Mouse (Mus musculus) heart, embryonic 10.5 days (tissue): Measurements from ENCODE around the gene Syngap1. TPM values are rescaled to one million over a fixed set of nuclear protein-coding genes. Genes with fewer than 3 reads are reported as not detected.

Source experiments
- DNase-seq: peaks from one replicate; pipeline ENCODE4 v3.0.0-alpha.2; 2017; ENCODE audit warnings: low spot score
- H3K27ac ChIP-seq: fragments of 300-500 bp; sonication (generic); 2 replicates; pipeline ENCODE4 v1.5.1; 2016; ENCODE audit warnings: mild to moderate bottlenecking
- H3K27me3 ChIP-seq: fragments of 300-500 bp; sonication (generic); 2 replicates; pipeline ENCODE4 v1.6.1; 2016; ENCODE audit warnings: mild to moderate bottlenecking; ENCODE audit not compliant: poor library complexity, insufficient read depth, severe bottlenecking
- H3K36me3 ChIP-seq: fragments of 300-500 bp; sonication (generic); 2 replicates; pipeline ENCODE4 v1.6.1; 2016; ENCODE audit warnings: mild to moderate bottlenecking, moderate library complexity
- H3K4me1 ChIP-seq: fragments of 300-500 bp; sonication (generic); 2 replicates; pipeline ENCODE4 v1.6.1; 2016; ENCODE audit warnings: mild to moderate bottlenecking
- H3K4me3 ChIP-seq: fragments of 300-500 bp; sonication (generic); 2 replicates; pipeline ENCODE4 v1.5.1; 2016; ENCODE audit warnings: mild to moderate bottlenecking, moderate library complexity
- H3K9me3 ChIP-seq: fragments of 300-500 bp; sonication (generic); 2 replicates; pipeline ENCODE4 v1.6.1; 2016; ENCODE audit warnings: mild to moderate bottlenecking, moderate library complexity
- WGBS: fragments of 180-500 bp; shearing (Covaris S2); methylation state at CpG from one replicate; pipeline ENCODE4 v1.1.7; 2016; 5-methylcytosine and 5-hydroxymethylcytosine counted together
- polyA plus RNA-seq: library from polyadenylated mRNA; unstranded; fragments of >200 nt; fragmentation: Nextera tagmentation; extraction: Ambion mirVana; gene quantifications from 2 replicates; pipeline ENCODE4 v1.2.1, GENCODE M21; 2016

The Syngap1 gene
- polyA plus RNA-seq, 1 experiment from 2014 or later, result 1.6 TPM

- H3K4me1 ChIP-seq, result peaks cover 19% of the 10 kb centered on the region
- H3K9me3 ChIP-seq, result no peaks in the 10 kb centered on the region
- no peaks in the 10 kb centered on the region for H3K36me3 ChIP-seq
- WGBS, result 73% methylated on average over 6 of the region's 6 CpGs
- H3K27ac ChIP-seq, result no peak overlapping the region
- DNase-seq, result no peak
- H3K27me3 ChIP-seq, result no peaks in the 10 kb centered on the region
- no peak overlapping the region for H3K4me3 ChIP-seq
Measured at GRCm38 (mm10) chr17:26995006-26995405, 54.0 kb downstream of the Syngap1 start.

GRCm38 (mm10) chr17:26995562-26995961 is 54.5 kb downstream of the Syngap1 start:
- H3K4me3 ChIP-seq, result no peak overlapping the region
- H3K27ac ChIP-seq, result no peak overlapping the region
- no peaks in the 10 kb centered on the region for H3K27me3 ChIP-seq
- WGBS, result 63% methylated on average over 8 of the region's 8 CpGs
- peaks cover 24% of the 10 kb centered on the region for H3K4me1 ChIP-seq
- H3K9me3 ChIP-seq, result no peaks in the 10 kb centered on the region
- no peak for DNase-seq
- H3K36me3 ChIP-seq, result no peaks in the 10 kb centered on the region

- Histone ChIP-seq H3K4me3 (no peak overlapping the region), H3K36me3 (no peaks in the 10 kb centered on the region), H3K4me1 (peaks cover 24% of the 10 kb centered on the region), H3K9me3 (no peaks in the 10 kb centered on the region), H3K27me3 (no peaks in the 10 kb centered on the region), H3K27ac (no peak overlapping the region)
- no peak for DNase-seq
- 75% methylated on average over 4 of the region's 4 CpGs for WGBS
Measured at GRCm38 (mm10) chr17:26997661-26998060, 56.6 kb downstream of the Syngap1 start.

GRCm38 (mm10) chr17:26998283-26998682 is 57.2 kb downstream of the Syngap1 start:
- WGBS, result 71% methylated on average over 15 of the region's 15 CpGs
- DNase-seq, result no peak
- Histone ChIP-seq H3K9me3 (no peaks in the 10 kb centered on the region), H3K36me3 (no peaks in the 10 kb centered on the region), H3K27me3 (peaks cover 1% of the 10 kb centered on the region; the same call in 1 of the 2 replicates), H3K4me1 (peaks cover 24% of the 10 kb centered on the region), H3K27ac (no peak overlapping the region), H3K4me3 (no peak overlapping the region)

GRCm38 (mm10) chr17:26999996-27000395 is 58.9 kb downstream of the Syngap1 start:
- Histone ChIP-seq H3K27ac (no peak overlapping the region), H3K4me1 (peaks cover 19% of the 10 kb centered on the region), H3K27me3 (peaks cover 4% of the 10 kb centered on the region; the same call in 1 of the 2 replicates), H3K36me3 (no peaks in the 10 kb centered on the region), H3K4me3 (no peak overlapping the region), H3K9me3 (no peaks in the 10 kb centered on the region)
- no peak for DNase-seq
- 69% methylated on average over 12 of the region's 12 CpGs for WGBS

GRCm38 (mm10) chr17:27001151-27001550 is 60.1 kb downstream of the Syngap1 start:
- Histone ChIP-seq H3K9me3 (no peaks in the 10 kb centered on the region), H3K4me1 (peaks cover 11% of the 10 kb centered on the region), H3K36me3 (no peaks in the 10 kb centered on the region), H3K27ac (no peak overlapping the region), H3K4me3 (no peak overlapping the region), H3K27me3 (peaks cover 4% of the 10 kb centered on the region; the same call in 1 of the 2 replicates)
- WGBS, result 75% methylated on average over 7 of the region's 7 CpGs
- DNase-seq, result no peak

GRCm38 (mm10) chr17:27001889-27002288 is 60.8 kb downstream of the Syngap1 start:
- Histone ChIP-seq H3K9me3 (no peaks in the 10 kb centered on the region), H3K27me3 (peaks cover 4% of the 10 kb centered on the region; the same call in 1 of the 2 replicates), H3K4me3 (no peak overlapping the region), H3K27ac (no peak overlapping the region), H3K36me3 (no peaks in the 10 kb centered on the region), H3K4me1 (peaks cover 11% of the 10 kb centered on the region)
- WGBS, result 41% methylated on average over 6 of the region's 6 CpGs
- DNase-seq, result no peak

- WGBS, result 22% methylated on average over 9 of the region's 9 CpGs
- Histone ChIP-seq H3K4me1 (peaks cover 11% of the 10 kb centered on the region), H3K27ac (no peak overlapping the region), H3K9me3 (no peaks in the 10 kb centered on the region), H3K27me3 (peaks cover 4% of the 10 kb centered on the region; the same call in 1 of the 2 replicates), H3K36me3 (no peaks in the 10 kb centered on the region), H3K4me3 (no peak overlapping the region)
- no peak for DNase-seq
Measured at GRCm38 (mm10) chr17:27004431-27004830, 63.4 kb downstream of the Syngap1 start.

GRCm38 (mm10) chr17:27004903-27005485 is 63.9 kb downstream of the Syngap1 start:
- no peaks in the 10 kb centered on the region for H3K36me3 ChIP-seq
- no peak for DNase-seq
- H3K4me3 ChIP-seq, result 0 out of 2 replicates have a peak overlapping the region, but pooled peaks have one; percentile 6
- no peaks in the 10 kb centered on the region for H3K9me3 ChIP-seq
- H3K27ac ChIP-seq, result no peak overlapping the region
- WGBS, result 24% methylated on average over 19 of the region's 19 CpGs
- peaks cover 4% of the 10 kb centered on the region; the same call in 1 of the 2 replicates for H3K27me3 ChIP-seq
- H3K4me1 ChIP-seq, result peaks cover 13% of the 10 kb centered on the region

- H3K4me3 ChIP-seq, result no peak overlapping the region
- no peaks in the 10 kb centered on the region for H3K36me3 ChIP-seq
- H3K27ac ChIP-seq, result no peak overlapping the region
- 45% methylated on average over 11 of the region's 11 CpGs for WGBS
- peaks cover 16% of the 10 kb centered on the region for H3K4me1 ChIP-seq
- peaks cover 4% of the 10 kb centered on the region; the same call in 1 of the 2 replicates for H3K27me3 ChIP-seq
- H3K9me3 ChIP-seq, result no peaks in the 10 kb centered on the region
- no peak for DNase-seq
Measured at GRCm38 (mm10) chr17:27005644-27006043, 64.6 kb downstream of the Syngap1 start.

GRCm38 (mm10) chr17:27008277-27008676 is 67.2 kb downstream of the Syngap1 start:
- Histone ChIP-seq H3K27me3 (peaks cover 3% of the 10 kb centered on the region; the same call in 1 of the 2 replicates), H3K27ac (no peak overlapping the region), H3K4me1 (peaks cover 28% of the 10 kb centered on the region), H3K4me3 (no peak overlapping the region), H3K36me3 (no peaks in the 10 kb centered on the region), H3K9me3 (no peaks in the 10 kb centered on the region)
- DNase-seq, result no peak
- 79% methylated on average over 2 of the region's 2 CpGs for WGBS

GRCm38 (mm10) chr17:27011167-27011566 is 70.1 kb downstream of the Syngap1 start:
- no peak overlapping the region for H3K4me3 ChIP-seq
- no peak for DNase-seq
- peaks cover 20% of the 10 kb centered on the region for H3K4me1 ChIP-seq
- 87% methylated on average over 10 of the region's 10 CpGs for WGBS
- H3K36me3 ChIP-seq, result no peaks in the 10 kb centered on the region
- H3K27me3 ChIP-seq, result no peaks in the 10 kb centered on the region
- no peaks in the 10 kb centered on the region for H3K9me3 ChIP-seq
- no peak overlapping the region for H3K27ac ChIP-seq

GRCm38 (mm10) chr17:27011998-27012672 is 71.1 kb downstream of the Syngap1 start:
- WGBS, result 52% methylated on average over 14 of the region's 14 CpGs
- DNase-seq, result no peak
- no peaks in the 10 kb centered on the region for H3K27me3 ChIP-seq

More at GRCm38 (mm10) chr17:27011998-27012672, 71.1 kb downstream of the Syngap1 start:
- no peaks in the 10 kb centered on the region for H3K9me3 ChIP-seq
- H3K4me3 ChIP-seq, result no peak overlapping the region
- peaks cover 20% of the 10 kb centered on the region for H3K4me1 ChIP-seq
- H3K27ac ChIP-seq, result peak overlapping the region; percentile 18; the same call in 1 of the 2 replicates
- H3K36me3 ChIP-seq, result no peaks in the 10 kb centered on the region
